Mouse (Mus musculus): ENCODE results near the gene Olfr161.
"Not testable (repeated sequence)": the region's sequence is repeated elsewhere in the genome, so short reads cannot be mapped to it uniquely, and the experiment has no call there.

Olfr161 gene

GRCm38 (mm10) chr16:3590691-3591090, at the start of gene Olfr161:
TSS of gene Olfr161 (plus strand) at chr16:3591042.
- DNase-seq (ENCODE audit: low read depth in 1 of 2, low spot score in 2 of 2), result no peak

GRCm38 (mm10) chr16:3563553-3563952, 27.3 kb upstream of the Olfr161 start:
- no peak for DNase-seq (ENCODE audit: low read depth in 1 of 2, low spot score in 2 of 2)

- not testable (repeated sequence) for DNase-seq (ENCODE audit: low read depth in 1 of 2, low spot score in 2 of 2)
Observed at GRCm38 (mm10) chr16:3577658-3578057, 13.2 kb upstream of the Olfr161 start.

- not testable (repeated sequence) for DNase-seq (ENCODE audit: low read depth in 1 of 2, low spot score in 2 of 2)
Observed at GRCm38 (mm10) chr16:3578227-3578848, 12.5 kb upstream of the Olfr161 start.

GRCm38 (mm10) chr16:3631376-3631775, 40.5 kb downstream of the Olfr161 start:
- DNase-seq (ENCODE audit: low read depth in 1 of 2, low spot score in 2 of 2), result not testable (repeated sequence)

GRCm38 (mm10) chr16:3632572-3633361, 41.9 kb downstream of the Olfr161 start:
- not testable (repeated sequence) for DNase-seq (ENCODE audit: low read depth in 1 of 2, low spot score in 2 of 2)
